Mouse (Mus musculus): ENCODE data around the gene Inca1. TPM values are rescaled to one million over a fixed set of nuclear protein-coding genes. Genes with fewer than 3 reads are reported as not detected.

Gene Inca1
- total RNA-seq, 2 experiments from 2014 or later, result 3.1 to 3.4 TPM

- DNase-seq (ENCODE audit: extremely low spot score in 1 of 2, low spot score in 1 of 2), result peak in 1 of 2 experiments; percentile 33
Observed at GRCm38 (mm10) chr11:70670483-70670882, 29.5 kb downstream of the Inca1 start.

- DNase-seq (ENCODE audit: extremely low spot score in 1 of 2, low spot score in 1 of 2), result peak in 1 of 2 experiments; percentile 67
Observed at GRCm38 (mm10) chr11:70669582-70670345, 30.2 kb downstream of the Inca1 start.

- DNase-seq (ENCODE audit: extremely low spot score in 1 of 2, low spot score in 1 of 2), result peak; percentile 89 to 95
Observed at GRCm38 (mm10) chr11:70668771-70669505, 31.0 kb downstream of the Inca1 start, which contains the start of gene Spag7. Gene Spag7 (minus strand): TSS chr11:70669416.

- DNase-seq (ENCODE audit: extremely low spot score in 1 of 2, low spot score in 1 of 2), result no peak
Observed at GRCm38 (mm10) chr11:70668335-70668770, 31.6 kb downstream of the Inca1 start.

- no peak for DNase-seq (ENCODE audit: extremely low spot score in 1 of 2, low spot score in 1 of 2)
Observed at GRCm38 (mm10) chr11:70667271-70668150, 32.4 kb downstream of the Inca1 start.

GRCm38 (mm10) chr11:70666687-70667086 is 33.3 kb downstream of the Inca1 start:
- DNase-seq (ENCODE audit: extremely low spot score in 1 of 2, low spot score in 1 of 2), result no peak

GRCm38 (mm10) chr11:70664741-70665140 is 35.2 kb downstream of the Inca1 start:
- no peak for DNase-seq (ENCODE audit: extremely low spot score in 1 of 2, low spot score in 1 of 2)

GRCm38 (mm10) chr11:70663957-70664356 is 36.0 kb downstream of the Inca1 start:
- DNase-seq (ENCODE audit: extremely low spot score in 1 of 2, low spot score in 1 of 2), result no peak

- no peak for DNase-seq (ENCODE audit: extremely low spot score in 1 of 2, low spot score in 1 of 2)
Observed at GRCm38 (mm10) chr11:70663101-70663500, 36.9 kb downstream of the Inca1 start.

- no peak for DNase-seq (ENCODE audit: extremely low spot score in 1 of 2, low spot score in 1 of 2)
Observed at GRCm38 (mm10) chr11:70660571-70660970, 39.4 kb downstream of the Inca1 start.

DNA sequence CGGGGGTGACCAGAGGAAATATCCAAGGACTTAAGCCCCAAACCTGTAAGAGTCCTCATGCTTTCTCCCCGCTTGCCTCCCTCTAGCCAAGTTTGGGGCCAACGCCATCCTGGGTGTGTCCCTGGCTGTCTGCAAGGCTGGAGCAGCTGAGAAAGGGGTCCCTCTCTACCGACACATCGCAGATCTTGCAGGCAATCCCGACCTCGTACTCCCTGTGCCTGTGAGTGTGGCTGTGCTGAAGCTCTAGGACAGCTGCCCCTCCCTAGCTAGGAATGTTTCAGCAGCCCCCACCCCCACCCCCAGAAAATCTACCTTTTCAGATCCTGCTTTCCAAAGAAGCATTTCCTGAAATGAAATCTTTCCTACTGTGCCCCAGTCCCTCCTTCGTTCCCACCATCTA is 41.0 kb downstream of the Inca1 start:
- DNase-seq (ENCODE audit: extremely low spot score in 1 of 2, low spot score in 1 of 2), result no peak

DNA sequence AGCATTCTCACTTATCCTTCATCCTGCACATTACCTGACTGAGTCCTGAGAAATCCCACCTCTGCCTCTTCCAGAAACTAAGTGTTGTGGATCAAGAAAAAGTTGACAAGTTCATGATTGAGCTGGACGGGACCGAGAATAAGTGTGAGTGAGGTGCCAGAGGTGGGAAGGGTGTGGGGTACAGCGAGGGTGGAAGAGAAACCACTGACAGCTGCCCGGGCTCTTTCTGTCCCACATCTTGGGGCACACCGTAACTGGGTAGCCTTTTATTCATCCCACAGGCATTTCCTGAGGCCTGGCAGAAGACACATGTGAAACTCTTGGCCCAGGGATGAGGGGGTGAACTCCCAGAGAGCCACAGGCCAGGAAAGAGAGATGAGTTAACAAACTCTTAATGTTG is 41.4 kb downstream of the Inca1 start:
- DNase-seq (ENCODE audit: extremely low spot score in 1 of 2, low spot score in 1 of 2), result no peak

DNA sequence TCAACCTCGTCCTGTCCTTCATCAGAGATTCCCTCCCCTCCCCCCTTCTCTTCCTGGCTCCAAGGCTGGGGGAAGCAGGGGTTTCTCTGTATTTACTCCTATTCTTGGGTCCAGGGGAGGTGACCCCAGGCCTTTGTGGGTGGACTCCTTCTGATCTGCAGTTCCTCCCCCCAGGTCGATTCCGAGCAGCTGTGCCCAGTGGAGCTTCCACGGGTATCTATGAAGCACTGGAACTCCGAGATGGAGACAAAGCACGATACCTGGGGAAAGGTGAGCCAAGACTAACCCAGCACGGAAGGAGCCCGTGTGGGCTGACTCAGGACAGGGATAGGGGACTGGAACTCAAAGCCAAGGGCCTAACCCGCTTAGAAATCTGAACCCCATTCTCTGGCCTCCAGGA is 42.0 kb downstream of the Inca1 start:
- DNase-seq (ENCODE audit: extremely low spot score in 1 of 2, low spot score in 1 of 2), result no peak

- no peak for DNase-seq (ENCODE audit: extremely low spot score in 1 of 2, low spot score in 1 of 2)
Observed at GRCm38 (mm10) chr11:70657573-70657972, 42.4 kb downstream of the Inca1 start.

GRCm38 (mm10) chr11:70656964-70657363 is 43.0 kb downstream of the Inca1 start, which contains the start of gene Eno3:
Gene Eno3 (plus strand): TSS chr11:70657202.
- DNase-seq (ENCODE audit: extremely low spot score in 1 of 2, low spot score in 1 of 2), result no peak

- no peak for DNase-seq (ENCODE audit: extremely low spot score in 1 of 2, low spot score in 1 of 2)
Observed at GRCm38 (mm10) chr11:70656456-70656927, 43.5 kb downstream of the Inca1 start.

GRCm38 (mm10) chr11:70655571-70656455 is 44.1 kb downstream of the Inca1 start:
- no peak for DNase-seq (ENCODE audit: extremely low spot score in 1 of 2, low spot score in 1 of 2)

DNA sequence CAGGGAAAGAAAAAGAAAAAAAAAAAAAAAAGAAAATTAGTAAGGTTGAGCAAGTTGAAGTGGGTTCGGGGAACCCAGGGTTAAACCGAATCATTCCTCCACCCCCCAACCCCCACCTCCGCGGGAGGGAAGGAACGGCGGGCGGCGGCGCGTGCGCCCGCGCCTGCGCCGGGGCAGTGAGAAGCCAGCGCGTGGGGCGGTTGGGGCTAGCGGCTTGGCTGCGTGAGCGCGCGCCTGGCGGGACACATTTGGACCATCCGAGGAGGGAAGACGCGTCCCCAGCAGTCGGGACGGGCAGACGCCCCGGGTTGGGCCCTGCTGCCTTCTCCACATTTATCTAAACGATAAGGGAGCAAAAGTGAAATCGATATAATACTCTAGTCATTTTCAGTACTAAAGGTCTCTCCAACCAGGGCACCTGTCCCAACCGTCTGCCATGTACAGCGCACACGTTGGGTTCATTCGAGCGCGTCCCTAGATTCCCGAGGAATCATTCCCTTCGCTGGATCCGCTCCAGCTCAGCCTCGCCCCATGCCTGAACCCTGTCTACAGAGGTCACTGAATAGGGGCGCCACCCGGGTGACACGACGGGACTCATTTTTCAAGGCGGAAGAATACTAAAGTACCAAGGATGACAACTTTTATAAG is 44.9 kb downstream of the Inca1 start:
- DNase-seq (ENCODE audit: extremely low spot score in 1 of 2, low spot score in 1 of 2), result peak; percentile 68 to 70

All from layer of hippocampus, postnatal 25 days (tissue).